Mouse (Mus musculus) liver, postnatal 0 days (tissue): Measurements from ENCODE around the gene Usp12. TPM values are rescaled to one million over a fixed set of nuclear protein-coding genes. Genes with fewer than 3 reads are reported as not detected.

Experiments used
- ATAC-seq: fragments of 200-750 bp; cut with Nextera tagmentation; 2 replicates; pipeline ENCODE4 v1.8.0; 2017; ENCODE audit warnings: mild to moderate bottlenecking, moderate library complexity
- DNase-seq: peaks from one replicate; pipeline ENCODE4 v3.0.0-alpha.2; 2016
- H3K27ac ChIP-seq: fragments of 300-500 bp; sonication (generic); 2 replicates; pipeline ENCODE4 v1.5.1; 2014; ENCODE audit warnings: antibody characterized with exemption, moderate library complexity, mild to moderate bottlenecking, low read depth
- H3K27me3 ChIP-seq: fragments of 300-500 bp; sonication (generic); 2 replicates; pipeline ENCODE4 v1.6.1; 2014; ENCODE audit warnings: low read length, control low read depth, mixed read lengths; ENCODE audit not compliant: insufficient read depth
- H3K36me3 ChIP-seq: fragments of 300-500 bp; sonication (generic); replicated peaks from 2 replicates; pipeline ENCODE4 v1.6.1; 2014; ENCODE audit warnings: mild to moderate bottlenecking, control low read depth, low read length, moderate library complexity, mixed read lengths; ENCODE audit not compliant: insufficient read depth
- H3K4me1 ChIP-seq: fragments of 300-500 bp; sonication (generic); 2 replicates; pipeline ENCODE4 v1.6.1; 2014; ENCODE audit warnings: antibody characterized with exemption, mild to moderate bottlenecking, control low read depth; ENCODE audit not compliant: insufficient read depth
- H3K4me2 ChIP-seq: fragments of 300-500 bp; sonication (generic); 2 replicates; pipeline ENCODE4 v1.6.1; 2014; ENCODE audit warnings: low read depth, mild to moderate bottlenecking, low read length, moderate library complexity, mixed read lengths
- H3K4me3 ChIP-seq: fragments of 300-500 bp; sonication (generic); 2 replicates; pipeline ENCODE4 v1.5.1; 2014; ENCODE audit warnings: low read depth, low read length
- H3K9ac ChIP-seq: fragments of 300-500 bp; sonication (generic); replicated peaks from 2 replicates; pipeline ENCODE4 v1.6.1; 2014; ENCODE audit warnings: mild to moderate bottlenecking, moderate library complexity
- H3K9me3 ChIP-seq: fragments of 300-500 bp; sonication (generic); 2 replicates; pipeline ENCODE4 v1.6.1; 2016; ENCODE audit warnings: mild to moderate bottlenecking, control low read depth, low read length, mixed read lengths
- CTCF ChIP-seq: sonication (generic); IDR thresholded peaks from 2 replicates; pipeline ENCODE4 v1.5.1; 2016; ENCODE audit warnings: antibody characterized with exemption, low read depth
- EP300 ChIP-seq: IDR thresholded peaks from 2 replicates; pipeline ENCODE4 v1.6.1; 2016; ENCODE audit warnings: antibody characterized with exemption, low read depth, mild to moderate bottlenecking
- WGBS: fragments of 180-500 bp; shearing (Covaris S2); extraction: QIAGEN DNeasy Blood & Tissue Kit; methylation state at CpG from one replicate; pipeline ENCODE4 v1.1.7; 2014; ENCODE audit not compliant: insufficient replicate concordance; 5-methylcytosine and 5-hydroxymethylcytosine counted together
- polyA plus RNA-seq: library from polyadenylated mRNA; unstranded; fragments of >200 nt; fragmentation: Nextera tagmentation; extraction: Ambion mirVana; gene quantifications from 2 replicates; pipeline ENCODE4 v1.2.1, GENCODE M21; 2015

Gene Usp12
- polyA plus RNA-seq, 1 experiment from 2014 or later = 6.8 TPM

DNA sequence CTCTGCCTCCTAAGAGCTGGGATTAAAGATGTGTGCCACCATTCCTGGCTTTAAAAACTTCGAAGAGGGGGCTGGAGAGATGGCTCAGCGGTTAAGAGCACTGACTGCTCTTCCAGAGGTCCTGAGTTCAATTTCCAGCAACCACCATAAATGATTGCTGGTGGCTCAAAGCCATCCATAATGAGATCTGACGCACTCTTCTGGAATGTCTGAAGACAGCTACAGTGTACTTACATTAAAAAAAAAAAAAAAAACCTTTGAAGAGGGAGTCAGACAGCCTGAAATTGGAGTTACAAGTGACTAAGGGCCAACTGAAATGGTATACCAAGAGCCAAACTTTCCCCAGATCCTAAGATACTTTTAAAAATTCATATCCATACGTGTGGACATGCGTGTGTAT lies 29.0 kb downstream of the Usp12 start:
- TF ChIP-seq CTCF = no peak
- no peak for TF ChIP-seq EP300
- DNase-seq = no peak
- H3K36me3 ChIP-seq = peaks cover 20% of the 10 kb centered on the region
- H3K9me3 ChIP-seq = no peaks in the 10 kb centered on the region
- no peak for ATAC-seq
- H3K27ac ChIP-seq = no peak overlapping the region
- H3K4me1 ChIP-seq = 0 out of 2 replicates have a peak, but pooled peaks cover 3% of the 10 kb centered on the region
- H3K9ac ChIP-seq = no peak overlapping the region
- WGBS = 85% methylated on average over 5 of the region's 5 CpGs
- H3K4me3 ChIP-seq = no peak overlapping the region
- no peaks in the 10 kb centered on the region for H3K27me3 ChIP-seq
- no peak overlapping the region for H3K4me2 ChIP-seq

DNA sequence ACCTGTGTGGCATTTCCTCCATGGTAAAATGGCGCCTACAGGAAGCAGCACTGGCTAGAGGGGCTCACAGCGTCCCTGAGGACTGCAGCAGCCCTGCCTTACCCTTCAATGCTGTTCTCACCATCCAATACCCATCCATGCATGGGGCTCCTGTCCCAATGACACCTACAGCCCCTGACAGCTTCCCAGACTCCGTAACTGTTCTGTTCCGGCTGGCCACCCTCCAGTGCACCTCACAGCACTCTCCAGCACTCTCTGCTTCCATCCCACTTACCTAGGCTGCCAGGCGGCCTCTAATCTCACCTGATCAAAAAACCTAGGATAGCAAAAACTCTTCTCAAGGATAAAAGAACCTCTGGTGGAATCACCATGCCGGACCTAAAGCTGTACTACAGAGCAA lies 35.6 kb downstream of the Usp12 start:
- WGBS = 85% methylated on average over 6 of the region's 6 CpGs
- Histone ChIP-seq H3K27me3 (no peaks in the 10 kb centered on the region), H3K27ac (no peak overlapping the region), H3K9ac (no peak overlapping the region), H3K4me2 (no peak overlapping the region), H3K4me1 (peaks cover 9% of the 10 kb centered on the region; the same call in 1 of the 2 replicates), H3K9me3 (no peaks in the 10 kb centered on the region), H3K36me3 (peaks cover 18% of the 10 kb centered on the region; the same call in 1 of the 2 replicates), H3K4me3 (no peak overlapping the region)
- no peak for ATAC-seq
- TF ChIP-seq CTCF = no peak
- no peak for DNase-seq

DNA sequence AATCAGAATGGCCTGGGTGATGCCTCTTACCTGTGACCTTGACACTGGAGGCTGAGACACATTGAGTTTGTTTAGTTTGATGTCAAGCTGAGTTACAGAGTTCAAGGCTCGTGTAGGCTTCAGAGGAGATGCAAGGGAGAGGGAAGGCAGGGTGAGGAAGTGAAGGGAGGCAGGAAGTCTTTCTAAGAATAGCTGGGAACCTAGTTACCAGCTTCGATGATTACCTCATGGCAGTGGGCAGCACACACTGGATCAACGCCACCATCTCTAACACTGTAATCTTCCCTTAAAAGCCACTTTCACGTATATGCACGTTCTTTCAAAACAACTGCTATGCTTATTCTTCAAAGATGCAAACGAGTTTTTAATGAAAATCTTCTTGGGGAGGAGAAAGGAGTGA lies 36.9 kb downstream of the Usp12 start:
- H3K27ac ChIP-seq = no peak overlapping the region
- H3K36me3 ChIP-seq = peaks cover 27% of the 10 kb centered on the region
- no peaks in the 10 kb centered on the region for H3K9me3 ChIP-seq
- WGBS = 51% methylated on average over 6 of the region's 6 CpGs
- H3K9ac ChIP-seq = no peak overlapping the region
- no peak overlapping the region for H3K4me2 ChIP-seq
- no peak overlapping the region for H3K4me3 ChIP-seq
- ATAC-seq (no peak), DNase-seq (no peak)
- peaks cover 9% of the 10 kb centered on the region; the same call in 1 of the 2 replicates for H3K4me1 ChIP-seq
- no peak for TF ChIP-seq EP300
- no peak for TF ChIP-seq CTCF
- H3K27me3 ChIP-seq = no peaks in the 10 kb centered on the region

DNA sequence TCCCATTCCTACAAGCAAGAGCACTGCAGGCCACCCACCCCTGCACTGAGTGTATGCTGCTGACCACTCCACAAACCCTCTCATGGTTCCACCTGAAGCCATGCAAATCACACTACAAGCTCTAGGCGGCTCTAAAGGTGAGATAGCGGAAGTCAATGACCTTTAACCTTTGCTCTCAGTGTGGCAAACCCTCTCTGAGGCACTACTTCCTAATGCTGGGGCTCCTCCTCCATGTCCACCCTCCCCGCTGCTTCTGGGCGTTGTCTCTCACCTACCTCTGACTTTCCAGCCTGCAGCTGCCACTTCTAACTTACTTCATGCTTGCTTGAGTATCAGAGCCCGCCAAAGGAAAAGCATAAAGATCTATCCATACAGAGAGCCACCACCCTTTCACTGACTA lies 37.5 kb downstream of the Usp12 start:
- Histone ChIP-seq H3K9ac (no peak overlapping the region), H3K4me1 (peaks cover 9% of the 10 kb centered on the region; the same call in 1 of the 2 replicates), H3K36me3 (peaks cover 21% of the 10 kb centered on the region), H3K27ac (no peak overlapping the region), H3K27me3 (no peaks in the 10 kb centered on the region), H3K9me3 (no peaks in the 10 kb centered on the region), H3K4me2 (no peak overlapping the region), H3K4me3 (no peak overlapping the region)
- ATAC-seq (peak; percentile 89), DNase-seq (peak; percentile 30)
- WGBS = 65% methylated on average over 5 of the region's 5 CpGs
- 0 out of 2 replicates have a peak, but pooled peaks have one; percentile 18 for TF ChIP-seq CTCF
- no peak for TF ChIP-seq EP300

DNA sequence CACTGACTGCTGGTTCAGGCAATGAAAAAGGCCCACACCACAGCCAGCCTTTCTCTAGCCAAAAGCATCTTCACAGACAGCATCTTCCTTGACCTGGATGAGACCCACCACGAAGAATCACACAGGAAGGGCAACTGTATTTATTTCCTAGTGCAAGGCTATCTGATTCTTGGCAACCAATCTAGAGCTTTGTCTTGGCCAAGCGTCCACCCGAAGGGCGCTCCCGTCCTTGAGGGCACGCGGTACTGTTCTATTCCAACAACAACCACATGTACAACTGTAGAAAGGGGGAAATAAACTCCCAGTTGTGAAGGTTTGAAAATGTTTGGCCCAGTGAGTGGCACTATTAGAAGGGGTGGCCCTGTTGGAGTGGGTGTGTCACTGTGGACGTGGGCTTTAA lies 41.6 kb downstream of the Usp12 start:
- no peak for DNase-seq
- H3K27ac ChIP-seq = no peak overlapping the region
- H3K9ac ChIP-seq = no peak overlapping the region
- no peaks in the 10 kb centered on the region for H3K9me3 ChIP-seq
- H3K4me2 ChIP-seq = no peak overlapping the region
- 94% methylated on average over 8 of the region's 8 CpGs for WGBS
- ATAC-seq = no peak
- H3K4me1 ChIP-seq = peaks cover 7% of the 10 kb centered on the region; the same call in 1 of the 2 replicates
- H3K36me3 ChIP-seq = peaks cover 31% of the 10 kb centered on the region
- no peaks in the 10 kb centered on the region for H3K27me3 ChIP-seq
- H3K4me3 ChIP-seq = no peak overlapping the region
- no peak for TF ChIP-seq EP300

DNA sequence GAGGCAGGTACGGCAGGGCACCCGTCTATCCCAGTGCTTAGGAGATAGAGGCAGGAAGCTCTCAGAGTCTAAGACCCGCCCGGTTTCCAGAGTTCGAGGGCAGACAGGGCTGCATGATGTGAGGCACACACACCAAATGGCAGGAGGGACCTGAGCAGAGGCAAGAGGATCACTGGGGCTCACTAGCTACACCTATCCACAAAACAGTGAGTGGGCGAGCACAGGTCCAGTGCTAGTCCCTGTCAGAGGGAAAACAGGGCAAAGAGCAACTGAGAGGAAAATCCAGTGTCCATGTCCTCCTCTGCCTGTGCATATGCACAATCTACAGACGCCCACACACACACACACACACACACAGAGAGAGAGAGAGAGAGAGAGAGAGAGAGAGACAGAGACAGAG lies 43.8 kb downstream of the Usp12 start:
- Histone ChIP-seq H3K4me1 (no peaks in the 10 kb centered on the region), H3K4me2 (no peak overlapping the region), H3K36me3 (peaks cover 31% of the 10 kb centered on the region), H3K27ac (no peak overlapping the region), H3K9ac (no peak overlapping the region), H3K4me3 (no peak overlapping the region), H3K9me3 (no peaks in the 10 kb centered on the region), H3K27me3 (no peaks in the 10 kb centered on the region)
- ATAC-seq (0 out of 2 replicates have a peak, but pooled peaks have one; percentile 17), DNase-seq (no peak)
- WGBS = 70% methylated on average over 7 of the region's 7 CpGs
- no peak for TF ChIP-seq EP300
- no peak for TF ChIP-seq CTCF

DNA sequence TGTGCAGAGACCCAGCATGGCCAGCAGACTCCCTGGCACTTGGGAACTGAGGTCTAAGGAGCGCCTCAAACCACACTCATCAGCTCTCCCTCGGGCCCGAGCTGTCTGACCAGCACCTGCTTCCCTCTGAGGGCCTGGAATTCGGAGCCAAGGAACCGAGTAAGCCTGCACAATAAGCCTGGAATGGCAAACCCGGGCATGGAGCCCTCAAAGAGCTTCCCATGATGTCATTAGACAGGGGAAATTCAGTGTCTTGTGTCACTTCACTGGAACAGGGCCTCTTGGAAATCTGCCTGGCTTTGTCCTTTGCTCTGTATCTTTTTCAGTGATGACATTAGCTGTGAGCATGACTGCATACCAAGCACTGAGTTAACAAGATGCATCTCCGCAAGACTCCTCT lies 44.5 kb downstream of the Usp12 start:
- TF ChIP-seq CTCF = no peak
- no peak for TF ChIP-seq EP300
- Histone ChIP-seq H3K9ac (no peak overlapping the region), H3K27ac (no peak overlapping the region), H3K36me3 (peaks cover 31% of the 10 kb centered on the region), H3K4me3 (no peak overlapping the region), H3K4me1 (no peaks in the 10 kb centered on the region), H3K9me3 (no peaks in the 10 kb centered on the region), H3K4me2 (no peak overlapping the region), H3K27me3 (no peaks in the 10 kb centered on the region)
- ATAC-seq (no peak), DNase-seq (no peak)
- WGBS = 73% methylated on average over 7 of the region's 7 CpGs
